Mouse (Mus musculus): ENCODE measurements at regions not wholly inside any gene's neighbourhood (a gene's known extent, or its start where the extent isn't known, plus 50 kb on each side); places are given as distances from the start of the nearest gene placed in this dataset.
A peak's percentile ranks its signal among the peaks of the same experiment; 100 is the strongest.

DNA sequence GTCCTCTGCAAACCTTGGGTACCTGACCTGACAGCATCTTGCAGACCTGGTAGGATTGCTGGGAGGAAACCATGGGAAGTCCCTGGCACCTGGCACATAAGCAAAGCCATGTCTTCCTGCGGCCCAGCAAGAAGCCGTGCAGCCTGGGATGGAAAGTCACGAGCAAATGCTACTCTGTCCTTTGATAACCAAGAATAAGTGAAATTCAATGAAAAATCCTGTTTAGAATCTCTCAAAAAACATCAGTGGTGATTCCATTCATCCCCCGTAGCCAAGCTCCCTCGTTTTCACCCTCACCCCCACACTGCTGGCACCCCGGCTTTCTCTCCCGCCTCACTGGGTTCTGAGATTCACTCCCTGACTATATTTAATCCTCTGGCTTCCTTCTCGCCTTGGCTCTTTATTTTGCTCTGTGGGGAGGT lies 188.2 kb upstream of the Rpl38 start:
- no peaks in the 10 kb centered on the region for H3K9me3 ChIP-seq (replicated peaks)
- H3K36me3 ChIP-seq: no peaks in the 10 kb centered on the region
- peaks cover 18% of the 10 kb centered on the region for H3K27me3 ChIP-seq (ENCODE audit: low read depth, poor library complexity, severe bottlenecking)
- H3K4me1 ChIP-seq: peaks cover 53% of the 10 kb centered on the region
- no peak for DNase-seq (ENCODE audit: low spot score)
- H3K4me3 ChIP-seq: no peak overlapping the region
- H3K27ac ChIP-seq (replicated peaks): no peak overlapping the region
- 78% methylated on average over 8 of the region's 8 CpGs for WGBS

DNA sequence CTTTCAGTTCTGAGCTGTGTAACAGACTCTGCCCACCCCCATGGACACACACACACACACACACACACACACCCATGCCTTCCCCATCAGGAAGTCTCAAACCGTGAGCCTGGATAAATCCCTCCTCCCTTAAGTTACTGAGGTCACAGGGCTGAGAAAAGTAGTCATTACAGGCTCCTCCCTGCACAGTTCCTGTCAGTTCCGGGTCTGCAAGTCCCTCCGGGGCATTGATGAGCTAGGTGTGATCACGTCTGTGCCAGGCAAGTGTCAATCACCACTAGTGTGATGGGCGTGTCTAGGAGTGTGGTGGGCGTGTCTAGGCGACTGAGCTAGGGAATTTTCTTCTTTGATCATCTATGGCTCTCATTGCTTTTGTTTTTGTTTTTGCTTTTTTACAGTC lies 189.6 kb upstream of the Rpl38 start:
- Histone ChIP-seq H3K27me3 (ENCODE audit: low read depth, poor library complexity, severe bottlenecking) (peaks cover 25% of the 10 kb centered on the region), H3K4me1 (peaks cover 49% of the 10 kb centered on the region), H3K27ac (replicated peaks) (peak overlapping the region; percentile 33; the same call in 1 of the 2 replicates), H3K36me3 (no peaks in the 10 kb centered on the region), H3K4me3 (peak overlapping the region; percentile 14; the same call in 1 of the 2 replicates), H3K9me3 (replicated peaks) (no peaks in the 10 kb centered on the region)
- DNase-seq (ENCODE audit: low spot score): no peak
- WGBS: 15% methylated on average over 7 of the region's 7 CpGs

DNA sequence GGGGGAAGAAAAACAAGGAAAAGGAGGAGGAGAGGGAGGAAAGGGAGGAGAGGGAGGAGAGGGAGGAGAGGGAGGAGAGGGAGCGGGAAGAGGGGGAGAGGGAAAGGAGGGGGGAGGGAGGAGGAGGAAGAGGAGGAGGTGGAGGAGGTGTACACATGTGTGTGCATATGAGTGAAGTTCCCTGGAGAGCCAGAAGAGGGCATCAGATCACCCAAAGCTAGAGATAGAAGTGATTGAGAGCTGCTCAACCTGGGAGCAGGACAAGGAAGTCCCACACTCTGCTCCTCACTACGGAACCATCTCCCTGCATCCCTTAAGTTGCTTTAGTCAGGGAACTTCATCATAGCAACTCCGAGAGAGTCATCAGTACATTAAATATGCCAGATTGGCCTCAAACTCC lies 191.0 kb upstream of the Rpl38 start:
- peak; percentile 35 for DNase-seq (ENCODE audit: low spot score)
- H3K27me3 ChIP-seq (ENCODE audit: low read depth, poor library complexity, severe bottlenecking): peaks cover 35% of the 10 kb centered on the region
- H3K27ac ChIP-seq (replicated peaks): no peak overlapping the region
- H3K4me1 ChIP-seq: peaks cover 57% of the 10 kb centered on the region
- no peaks in the 10 kb centered on the region for H3K36me3 ChIP-seq
- no peak overlapping the region for H3K4me3 ChIP-seq
- WGBS: 63% methylated on average over 3 of the region's 3 CpGs
- no peaks in the 10 kb centered on the region for H3K9me3 ChIP-seq (replicated peaks)

DNA sequence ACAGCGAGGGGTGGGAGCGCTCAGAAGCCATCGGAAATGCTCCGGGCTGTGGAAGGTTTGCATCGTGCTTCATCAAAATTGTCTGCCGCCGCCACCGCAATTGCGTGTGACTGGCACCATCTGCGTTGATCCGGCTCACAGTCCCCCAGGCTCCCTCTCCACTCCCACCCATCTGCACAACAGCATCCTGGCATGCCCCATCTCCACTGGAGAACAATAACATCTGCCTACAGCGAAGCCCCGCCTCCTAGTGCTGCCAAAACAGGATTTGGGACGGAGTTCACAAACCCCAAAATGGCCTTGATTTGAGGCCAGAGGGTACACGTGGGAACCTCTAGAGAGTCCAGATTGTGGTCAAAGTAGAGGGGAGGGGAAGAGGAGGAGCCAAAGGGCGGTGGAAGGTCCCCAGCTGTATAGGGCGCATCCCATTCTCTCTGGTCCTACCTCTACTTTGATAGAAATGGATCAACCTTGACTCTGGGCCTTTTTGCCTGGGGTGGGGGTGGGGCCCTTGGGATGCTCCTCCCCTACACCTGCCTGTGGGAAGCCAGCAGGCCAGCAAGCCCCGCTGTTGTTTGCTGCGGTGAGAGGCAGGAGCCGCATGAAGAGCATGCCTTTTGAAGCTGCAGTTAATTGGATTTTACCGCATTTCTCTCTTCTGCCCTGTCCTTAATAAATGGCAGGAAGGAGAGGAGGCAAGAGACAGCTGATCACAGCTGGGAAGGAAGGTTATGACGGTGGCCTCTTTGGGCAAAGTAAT lies 195.6 kb upstream of the Rpl38 start:
- H3K27ac ChIP-seq (replicated peaks): peak overlapping the region; percentile 39
- no peaks in the 10 kb centered on the region for H3K36me3 ChIP-seq
- peaks cover 57% of the 10 kb centered on the region for H3K4me1 ChIP-seq
- no peaks in the 10 kb centered on the region for H3K9me3 ChIP-seq (replicated peaks)
- DNase-seq (ENCODE audit: low spot score): peak; percentile 47
- WGBS: 9% methylated on average over 22 of the region's 22 CpGs
- peak overlapping the region; percentile 18 for H3K4me3 ChIP-seq
- H3K27me3 ChIP-seq (ENCODE audit: low read depth, poor library complexity, severe bottlenecking): peaks cover 63% of the 10 kb centered on the region

DNA sequence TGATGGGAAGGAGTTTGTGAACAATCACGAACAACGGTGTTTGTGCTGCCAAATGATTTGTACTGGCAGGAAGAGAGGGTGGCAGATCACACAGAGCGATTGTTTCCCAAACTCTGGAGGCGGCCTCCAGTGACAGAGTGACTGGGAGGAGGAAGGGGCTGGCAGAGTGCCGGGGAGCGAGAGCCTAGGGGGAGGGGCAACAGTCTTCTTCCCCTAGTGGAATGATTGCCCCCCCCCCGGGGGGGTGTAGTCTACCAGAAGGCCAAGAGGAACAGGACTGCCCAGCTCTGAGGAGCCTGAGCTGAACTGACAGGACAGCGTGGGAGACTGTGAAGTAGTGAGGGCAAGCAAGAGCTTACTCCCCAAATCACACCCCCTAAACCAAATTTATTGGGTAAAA lies 199.9 kb upstream of the Rpl38 start:
- H3K9me3 ChIP-seq (replicated peaks): no peaks in the 10 kb centered on the region
- H3K27me3 ChIP-seq (ENCODE audit: low read depth, poor library complexity, severe bottlenecking): peaks cover 71% of the 10 kb centered on the region
- H3K27ac ChIP-seq (replicated peaks): peak overlapping the region; percentile 74
- peak; percentile 50 for DNase-seq (ENCODE audit: low spot score)
- H3K36me3 ChIP-seq: no peaks in the 10 kb centered on the region
- peak overlapping the region; percentile 20; the same call in 1 of the 2 replicates for H3K4me3 ChIP-seq
- WGBS: 4% methylated on average over 8 of the region's 8 CpGs
- H3K4me1 ChIP-seq: peaks cover 47% of the 10 kb centered on the region

DNA sequence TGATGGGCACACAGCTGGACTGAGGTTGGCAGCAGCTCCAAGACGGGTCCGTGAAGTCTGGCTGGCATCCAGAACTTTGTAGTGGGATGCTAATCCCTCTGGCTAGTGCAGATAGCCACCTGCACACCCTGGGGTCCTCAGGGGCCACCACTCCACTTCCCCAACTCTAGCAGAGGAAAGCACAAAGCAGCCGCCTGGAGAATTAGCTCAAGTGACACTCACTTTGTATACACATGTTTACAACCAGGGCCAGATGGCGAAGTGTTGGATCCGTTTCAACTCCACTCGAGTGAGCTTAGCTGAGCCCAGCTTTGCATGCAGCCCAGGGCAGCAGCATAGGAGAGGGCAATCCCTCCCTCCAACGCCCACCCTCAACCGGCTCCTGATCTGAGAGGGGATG lies 200.5 kb upstream of the Rpl38 start:
- no peaks in the 10 kb centered on the region for H3K36me3 ChIP-seq
- peak; percentile 42 for DNase-seq (ENCODE audit: low spot score)
- peak overlapping the region; percentile 74 for H3K27ac ChIP-seq (replicated peaks)
- 16% methylated on average over 8 of the region's 8 CpGs for WGBS
- peaks cover 65% of the 10 kb centered on the region for H3K27me3 ChIP-seq (ENCODE audit: low read depth, poor library complexity, severe bottlenecking)
- H3K4me3 ChIP-seq: 0 out of 2 replicates have a peak overlapping the region, but pooled peaks have one; percentile 10
- no peaks in the 10 kb centered on the region for H3K9me3 ChIP-seq (replicated peaks)
- peaks cover 45% of the 10 kb centered on the region for H3K4me1 ChIP-seq

DNA sequence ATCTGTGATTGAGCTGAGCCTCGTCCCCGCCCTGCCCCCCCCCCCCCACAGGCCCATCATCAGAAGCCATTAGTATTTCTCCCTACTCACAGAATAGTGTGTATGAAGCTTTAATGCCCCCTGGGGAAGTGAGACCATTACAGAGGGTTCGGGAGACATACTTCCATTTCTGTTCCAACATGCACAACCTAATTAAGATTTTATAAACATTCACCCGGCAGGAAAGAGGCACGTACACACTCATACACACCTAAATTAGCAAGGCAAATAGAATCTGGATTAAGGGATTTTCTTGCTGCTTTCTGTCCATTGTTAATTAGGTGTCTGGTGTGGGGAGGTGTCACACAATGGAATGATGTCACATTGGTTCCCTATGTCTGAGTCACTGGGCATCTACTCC lies 202.8 kb upstream of the Rpl38 start:
- no peak overlapping the region for H3K4me3 ChIP-seq
- no peaks in the 10 kb centered on the region for H3K36me3 ChIP-seq
- no peak overlapping the region for H3K27ac ChIP-seq (replicated peaks)
- WGBS: 79% methylated on average over 5 of the region's 5 CpGs
- H3K27me3 ChIP-seq (ENCODE audit: low read depth, poor library complexity, severe bottlenecking): peaks cover 45% of the 10 kb centered on the region
- H3K4me1 ChIP-seq: peaks cover 37% of the 10 kb centered on the region
- no peak for DNase-seq (ENCODE audit: low spot score)
- H3K9me3 ChIP-seq (replicated peaks): no peaks in the 10 kb centered on the region

DNA sequence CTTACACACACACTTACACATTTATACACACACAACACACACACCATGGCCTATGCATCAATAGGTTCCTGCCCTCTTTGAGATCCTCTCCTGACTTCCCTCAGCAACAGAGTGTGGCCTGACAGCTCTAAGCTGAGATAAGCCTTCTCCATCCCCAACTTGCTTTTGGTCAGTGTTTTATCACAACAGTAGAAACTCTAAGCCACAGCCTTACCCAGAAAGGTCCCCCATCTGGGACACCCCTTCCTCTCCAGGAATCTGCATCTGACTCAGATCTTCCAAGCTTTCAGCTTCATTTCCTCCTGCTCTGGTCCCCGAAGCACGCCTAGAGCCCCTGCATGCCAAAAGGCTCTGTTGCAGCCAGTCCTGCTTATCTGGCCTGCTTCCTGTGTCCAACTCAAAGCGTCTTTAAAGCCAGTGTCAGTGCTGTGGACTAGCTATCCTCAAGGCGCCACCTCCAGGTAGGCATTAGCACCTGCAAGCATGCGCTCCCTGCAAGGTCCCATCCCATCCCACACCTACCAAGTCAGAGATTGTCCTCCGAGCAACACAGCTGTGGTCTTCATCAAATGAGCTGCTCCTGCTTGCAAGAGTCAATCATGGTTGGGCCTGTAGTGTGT lies 205.5 kb upstream of the Rpl38 start:
- H3K4me3 ChIP-seq: no peak overlapping the region
- peaks cover 25% of the 10 kb centered on the region for H3K4me1 ChIP-seq
- H3K27me3 ChIP-seq (ENCODE audit: low read depth, poor library complexity, severe bottlenecking): peaks cover 26% of the 10 kb centered on the region; the same call in 1 of the 2 replicates
- WGBS: 28% methylated on average over 6 of the region's 6 CpGs
- no peaks in the 10 kb centered on the region for H3K36me3 ChIP-seq
- H3K27ac ChIP-seq (replicated peaks): no peak overlapping the region; the same call in 1 of the 2 replicates
- DNase-seq (ENCODE audit: low spot score): peak; percentile 45
- H3K9me3 ChIP-seq (replicated peaks): no peaks in the 10 kb centered on the region

DNA sequence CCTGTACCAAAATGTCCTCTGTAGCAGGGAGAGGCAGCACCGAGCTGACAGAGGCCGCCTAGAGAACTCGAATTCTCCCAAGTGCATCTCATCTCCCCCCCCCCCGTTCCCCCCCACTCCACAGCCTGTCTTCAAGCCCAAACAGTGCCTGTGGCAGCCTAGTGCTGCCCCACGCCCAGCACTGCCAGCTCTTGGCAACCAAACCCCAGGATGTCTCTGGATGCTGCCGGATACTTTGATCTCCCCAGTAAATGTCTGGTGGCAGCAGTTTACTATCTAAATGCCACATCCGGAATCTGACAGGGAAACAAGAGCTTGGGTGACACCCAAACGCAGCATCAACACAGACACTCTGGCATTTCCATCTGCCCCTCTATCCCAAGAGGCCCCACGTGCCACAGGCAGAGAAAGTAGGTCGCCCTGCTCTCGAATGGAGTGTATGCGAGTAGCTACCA lies 213.4 kb upstream of the Rpl38 start:
- Histone ChIP-seq H3K4me1 (peaks cover 15% of the 10 kb centered on the region), H3K27me3 (ENCODE audit: low read depth, poor library complexity, severe bottlenecking) (no peaks in the 10 kb centered on the region), H3K36me3 (no peaks in the 10 kb centered on the region), H3K4me3 (no peak overlapping the region), H3K27ac (replicated peaks) (peak overlapping the region; percentile 35; the same call in 1 of the 2 replicates), H3K9me3 (replicated peaks) (no peaks in the 10 kb centered on the region)
- no peak for DNase-seq (ENCODE audit: low spot score)
- WGBS: 67% methylated on average over 12 of the region's 12 CpGs

DNA sequence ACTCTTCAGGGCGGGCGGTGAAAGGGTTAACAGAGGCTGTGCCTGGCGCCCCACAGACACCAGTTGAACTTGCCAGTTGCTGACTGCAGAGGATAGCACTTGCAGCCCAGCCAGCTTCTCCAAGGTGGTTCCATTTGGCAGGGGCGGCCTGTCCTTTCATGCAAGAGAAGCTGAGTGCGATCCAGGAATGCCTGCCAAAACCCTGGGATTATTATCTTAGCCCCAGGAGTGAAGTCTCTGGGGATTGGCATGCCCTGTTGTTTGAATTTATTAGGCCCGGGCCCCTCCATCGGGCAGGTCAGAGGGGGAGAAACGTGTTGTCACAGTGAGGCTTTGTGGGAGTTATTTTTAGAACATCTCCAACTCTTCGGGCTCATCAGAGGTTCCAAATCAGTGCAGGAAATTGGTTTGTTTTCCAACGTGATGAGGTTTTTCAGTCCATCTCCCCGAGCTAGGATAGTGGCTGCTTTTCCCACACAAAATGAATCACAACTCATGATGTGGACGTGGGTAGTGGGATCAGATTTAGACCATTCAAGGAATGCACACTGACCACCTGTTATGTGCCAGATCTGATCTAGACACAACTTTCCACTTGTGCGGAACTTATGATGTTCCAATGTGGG lies 219.4 kb upstream of the Rpl38 start:
- peaks cover 28% of the 10 kb centered on the region for H3K27me3 ChIP-seq (ENCODE audit: low read depth, poor library complexity, severe bottlenecking)
- WGBS: 63% methylated on average over 13 of the region's 13 CpGs
- H3K4me1 ChIP-seq: peaks cover 35% of the 10 kb centered on the region
- H3K4me3 ChIP-seq: no peak overlapping the region
- H3K9me3 ChIP-seq (replicated peaks): no peaks in the 10 kb centered on the region
- no peaks in the 10 kb centered on the region for H3K36me3 ChIP-seq
- no peak for DNase-seq (ENCODE audit: low spot score)
- no peak overlapping the region for H3K27ac ChIP-seq (replicated peaks)

DNA sequence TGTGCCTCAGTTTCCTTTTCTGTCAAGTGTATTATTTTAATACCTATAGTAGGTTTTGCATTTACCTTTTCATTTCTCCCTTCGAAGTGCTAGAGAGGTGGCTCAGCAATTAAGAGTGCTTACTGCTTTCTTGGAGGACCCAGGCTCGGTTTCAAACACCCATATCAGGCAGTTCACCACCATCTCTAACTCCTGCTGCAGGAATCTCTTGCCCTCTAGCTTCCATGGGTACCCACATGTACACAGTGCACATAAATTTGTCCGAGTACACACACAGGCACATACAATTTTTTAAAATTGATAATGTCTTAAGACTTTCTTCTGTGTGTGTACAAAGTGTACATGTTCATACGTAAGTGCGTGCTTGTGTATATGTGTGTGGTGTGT lies 220.9 kb upstream of the Rpl38 start:
- H3K4me3 ChIP-seq: peak overlapping the region; percentile 46; the same call in 1 of the 2 replicates
- H3K27ac ChIP-seq (replicated peaks): no peak overlapping the region
- WGBS: 92% methylated on average over 5 of the region's 5 CpGs
- H3K27me3 ChIP-seq (ENCODE audit: low read depth, poor library complexity, severe bottlenecking): peaks cover 31% of the 10 kb centered on the region
- H3K4me1 ChIP-seq: peaks cover 35% of the 10 kb centered on the region
- no peaks in the 10 kb centered on the region for H3K36me3 ChIP-seq
- no peaks in the 10 kb centered on the region for H3K9me3 ChIP-seq (replicated peaks)
- no peak for DNase-seq (ENCODE audit: low spot score)

DNA sequence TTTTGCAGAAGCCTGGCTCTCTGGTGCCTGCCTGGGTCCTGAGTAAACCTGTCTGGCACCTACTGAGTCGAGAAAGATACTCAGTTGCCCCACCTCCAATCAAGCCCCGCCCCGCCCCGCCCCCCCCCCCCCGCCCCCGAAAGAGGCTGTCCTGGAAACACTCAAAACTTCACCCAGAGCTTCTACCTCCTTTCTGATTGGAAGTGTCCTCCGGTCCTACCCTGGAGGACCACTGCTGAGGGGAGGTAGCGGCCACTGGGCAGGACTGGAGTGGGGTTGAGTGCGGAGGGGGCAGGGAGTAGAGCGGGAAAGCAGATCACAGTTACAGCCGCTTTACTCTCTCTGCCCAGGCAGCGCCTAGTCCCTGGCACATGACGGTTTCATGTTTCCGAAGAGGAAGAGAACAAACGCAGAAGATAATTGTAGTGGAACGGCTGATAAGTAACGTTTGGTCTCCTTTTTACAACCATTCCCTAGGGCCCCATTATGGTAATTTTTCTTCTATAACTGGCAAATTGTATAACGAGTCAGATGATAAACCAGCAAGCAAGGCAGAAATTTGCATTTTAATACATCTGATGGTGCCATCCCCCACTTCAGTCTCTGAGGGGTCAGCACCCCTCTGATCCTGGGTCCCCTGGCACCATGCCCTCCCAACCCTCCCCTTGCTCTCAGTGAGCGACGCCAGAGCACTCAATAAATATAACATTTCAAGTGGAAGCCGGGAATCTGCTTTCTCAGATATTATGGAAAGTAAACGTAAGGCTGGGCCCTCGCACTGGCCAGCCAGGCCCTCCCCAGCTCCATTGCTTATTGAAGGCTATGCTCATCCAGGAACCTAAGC lies 221.5 kb upstream of the Rpl38 start:
- Histone ChIP-seq H3K27ac (replicated peaks) (peak overlapping the region; percentile 55), H3K27me3 (ENCODE audit: low read depth, poor library complexity, severe bottlenecking) (peaks cover 36% of the 10 kb centered on the region), H3K4me1 (peaks cover 40% of the 10 kb centered on the region), H3K9me3 (replicated peaks) (no peaks in the 10 kb centered on the region), H3K4me3 (peak overlapping the region; percentile 46), H3K36me3 (no peaks in the 10 kb centered on the region)
- DNase-seq (ENCODE audit: low spot score): peak; percentile 54
- 14% methylated on average over 20 of the region's 23 CpGs for WGBS

All from midbrain, embryonic 10.5 days (tissue).